Mouse (Mus musculus) limb, embryonic 12.5 days (tissue): ENCODE measurements around the gene Pou5f2. TPM values are rescaled to one million over a fixed set of nuclear protein-coding genes. Genes with fewer than 3 reads are reported as not detected.

Experiments used
- ATAC-seq: fragments of 200-750 bp; cut with Nextera tagmentation; 2 replicates; pipeline ENCODE4 v1.8.0; 2017; ENCODE audit warnings: low read depth, moderate TSS enrichment; ENCODE audit not compliant: insufficient number of reproducible peaks, insufficient read depth, low FRiP score, low TSS enrichment
- H3K27ac ChIP-seq: fragments of 300-500 bp; sonication (generic); 2 replicates; pipeline ENCODE4 v1.5.1; 2016; ENCODE audit warnings: mild to moderate bottlenecking, moderate library complexity
- H3K27me3 ChIP-seq: fragments of 300-500 bp; sonication (generic); 2 replicates; pipeline ENCODE4 v1.6.1; 2016; ENCODE audit warnings: mild to moderate bottlenecking, moderate library complexity
- H3K36me3 ChIP-seq: fragments of 300-500 bp; sonication (generic); 2 replicates; pipeline ENCODE4 v1.6.1; 2016; ENCODE audit warnings: mild to moderate bottlenecking, moderate library complexity
- H3K4me1 ChIP-seq: fragments of 300-500 bp; sonication (generic); replicated peaks from 2 replicates; pipeline ENCODE4 v1.6.1; 2016
- H3K4me2 ChIP-seq: fragments of 300-500 bp; sonication (generic); 2 replicates; pipeline ENCODE4 v1.6.1; 2016; ENCODE audit warnings: mild to moderate bottlenecking, moderate library complexity
- H3K4me3 ChIP-seq: fragments of 300-500 bp; sonication (generic); replicated peaks from 2 replicates; pipeline ENCODE4 v1.5.1; 2016; ENCODE audit warnings: mild to moderate bottlenecking
- H3K9ac ChIP-seq: fragments of 300-500 bp; sonication (generic); replicated peaks from 2 replicates; pipeline ENCODE4 v1.6.1; 2016; ENCODE audit warnings: mild to moderate bottlenecking, moderate library complexity
- H3K9me3 ChIP-seq: fragments of 300-500 bp; sonication (generic); 2 replicates; pipeline ENCODE4 v1.6.1; 2016; ENCODE audit warnings: mild to moderate bottlenecking, moderate library complexity
- WGBS: fragments of 180-500 bp; shearing (Covaris S2); methylation state at CpG from one replicate; pipeline ENCODE4 v1.1.7; 2016; 5-methylcytosine and 5-hydroxymethylcytosine counted together
- polyA plus RNA-seq: library from polyadenylated mRNA; unstranded; fragments of >200 nt; fragmentation: Nextera tagmentation; extraction: Ambion mirVana; gene quantifications from 2 replicates; pipeline ENCODE4 v1.2.1, GENCODE M21; 2016

Pou5f2 gene
- polyA plus RNA-seq = 1.9 and 2.2 TPM in 2 replicates

- H3K4me1 ChIP-seq = no peaks in the 10 kb centered on the region
- WGBS = 53% methylated on average over 15 of the region's 15 CpGs
- ATAC-seq = no peak
- 0 out of 2 replicates have a peak within 1 kb of the TSS, but pooled peaks have one; percentile 29 for H3K27ac ChIP-seq
- no peak within 1 kb of the TSS for H3K4me2 ChIP-seq
- no peaks in the 10 kb centered on the region for H3K27me3 ChIP-seq
- no peak within 1 kb of the TSS for H3K4me3 ChIP-seq
- no peaks in the 10 kb centered on the region for H3K36me3 ChIP-seq
- H3K9me3 ChIP-seq = no peaks in the 10 kb centered on the region
- H3K9ac ChIP-seq = no peak within 1 kb of the TSS
These were observed at the start of gene Pou5f2 for GRCm38 (mm10) chr13:78024683-78025294. Pou5f2 (plus strand) TSS chr13:78024902.

GRCm38 (mm10) chr13:77976248-77976647 is 48.5 kb upstream of the Pou5f2 start:
- 83% methylated on average over 3 of the region's 3 CpGs for WGBS
- Histone ChIP-seq H3K27ac (no peak overlapping the region), H3K4me1 (no peaks in the 10 kb centered on the region), H3K9ac (no peak overlapping the region), H3K36me3 (no peaks in the 10 kb centered on the region), H3K4me2 (no peak overlapping the region), H3K9me3 (no peaks in the 10 kb centered on the region), H3K27me3 (no peaks in the 10 kb centered on the region), H3K4me3 (no peak overlapping the region)
- no peak for ATAC-seq

GRCm38 (mm10) chr13:77977121-77977520 is 47.6 kb upstream of the Pou5f2 start:
- Histone ChIP-seq H3K27me3 (no peaks in the 10 kb centered on the region), H3K9me3 (no peaks in the 10 kb centered on the region), H3K36me3 (no peaks in the 10 kb centered on the region), H3K27ac (no peak overlapping the region), H3K4me2 (no peak overlapping the region), H3K4me3 (no peak overlapping the region), H3K9ac (no peak overlapping the region), H3K4me1 (no peaks in the 10 kb centered on the region)
- ATAC-seq = no peak
- WGBS = 92% methylated on average over 1 of the region's 1 CpGs

GRCm38 (mm10) chr13:77982105-77982851 is 42.4 kb upstream of the Pou5f2 start:
- Histone ChIP-seq H3K4me3 (no peak overlapping the region), H3K27ac (no peak overlapping the region), H3K9me3 (no peaks in the 10 kb centered on the region), H3K27me3 (no peaks in the 10 kb centered on the region), H3K9ac (no peak overlapping the region), H3K4me2 (no peak overlapping the region), H3K36me3 (no peaks in the 10 kb centered on the region), H3K4me1 (no peaks in the 10 kb centered on the region)
- WGBS = 25% methylated on average over 5 of the region's 5 CpGs
- ATAC-seq = no peak

- Histone ChIP-seq H3K9ac (no peak overlapping the region), H3K27ac (no peak overlapping the region), H3K4me3 (no peak overlapping the region), H3K36me3 (no peaks in the 10 kb centered on the region), H3K4me1 (no peaks in the 10 kb centered on the region), H3K27me3 (no peaks in the 10 kb centered on the region), H3K9me3 (no peaks in the 10 kb centered on the region), H3K4me2 (no peak overlapping the region)
- no peak for ATAC-seq
- WGBS = 79% methylated on average over 2 of the region's 2 CpGs
These were observed 41.9 kb upstream of the Pou5f2 start for GRCm38 (mm10) chr13:77982852-77983202.

- no peak for ATAC-seq
- no peaks in the 10 kb centered on the region for H3K9me3 ChIP-seq
- H3K27me3 ChIP-seq = no peaks in the 10 kb centered on the region
- no peak overlapping the region for H3K27ac ChIP-seq
- 76% methylated on average over 5 of the region's 5 CpGs for WGBS
- no peak overlapping the region for H3K4me2 ChIP-seq
- no peaks in the 10 kb centered on the region for H3K4me1 ChIP-seq
- H3K4me3 ChIP-seq = no peak overlapping the region
- H3K9ac ChIP-seq = no peak overlapping the region
- no peaks in the 10 kb centered on the region for H3K36me3 ChIP-seq
These were observed 33.4 kb upstream of the Pou5f2 start for GRCm38 (mm10) chr13:77991189-77991886.

GRCm38 (mm10) chr13:78004649-78005048 is 20.1 kb upstream of the Pou5f2 start:
- no peak overlapping the region for H3K27ac ChIP-seq

GRCm38 (mm10) chr13:78005344-78005743 is 19.4 kb upstream of the Pou5f2 start:
- Histone ChIP-seq H3K27me3 (no peaks in the 10 kb centered on the region), H3K9ac (no peak overlapping the region), H3K4me1 (no peaks in the 10 kb centered on the region), H3K4me3 (no peak overlapping the region), H3K27ac (no peak overlapping the region), H3K4me2 (no peak overlapping the region), H3K36me3 (no peaks in the 10 kb centered on the region), H3K9me3 (no peaks in the 10 kb centered on the region)
- no peak for ATAC-seq
- 63% methylated on average over 3 of the region's 3 CpGs for WGBS

More at GRCm38 (mm10) chr13:78004649-78005048, 20.1 kb upstream of the Pou5f2 start:
- Histone ChIP-seq H3K36me3 (no peaks in the 10 kb centered on the region), H3K9ac (no peak overlapping the region), H3K27me3 (no peaks in the 10 kb centered on the region), H3K4me3 (no peak overlapping the region), H3K4me1 (no peaks in the 10 kb centered on the region), H3K4me2 (no peak overlapping the region), H3K9me3 (no peaks in the 10 kb centered on the region)
- ATAC-seq = no peak
- 84% methylated on average over 4 of the region's 4 CpGs for WGBS

- H3K9me3 ChIP-seq = no peaks in the 10 kb centered on the region
- no peak overlapping the region for H3K4me2 ChIP-seq
- WGBS = 84% methylated on average over 1 of the region's 1 CpGs
- no peaks in the 10 kb centered on the region for H3K36me3 ChIP-seq
- no peak overlapping the region for H3K27ac ChIP-seq
- no peaks in the 10 kb centered on the region for H3K4me1 ChIP-seq
- H3K9ac ChIP-seq = no peak overlapping the region
- ATAC-seq = no peak
- H3K4me3 ChIP-seq = no peak overlapping the region
- H3K27me3 ChIP-seq = no peaks in the 10 kb centered on the region
These were observed 14.5 kb upstream of the Pou5f2 start for GRCm38 (mm10) chr13:78010176-78010575.

- Histone ChIP-seq H3K27me3 (no peaks in the 10 kb centered on the region), H3K9ac (no peak overlapping the region), H3K4me3 (no peak overlapping the region), H3K27ac (no peak overlapping the region), H3K9me3 (no peaks in the 10 kb centered on the region), H3K4me2 (no peak overlapping the region), H3K36me3 (no peaks in the 10 kb centered on the region), H3K4me1 (peaks cover 5% of the 10 kb centered on the region; the same call in 1 of the 2 replicates)
- 38% methylated on average over 1 of the region's 1 CpGs for WGBS
- ATAC-seq = no peak
These were observed 8.1 kb downstream of the Pou5f2 start for GRCm38 (mm10) chr13:78032821-78033220.

GRCm38 (mm10) chr13:78037203-78037602 is 12.5 kb downstream of the Pou5f2 start:
- WGBS = 68% methylated on average over 1 of the region's 1 CpGs
- H3K27ac ChIP-seq = no peak overlapping the region
- H3K9me3 ChIP-seq = no peaks in the 10 kb centered on the region
- H3K4me1 ChIP-seq = peaks cover 5% of the 10 kb centered on the region; the same call in 1 of the 2 replicates
- H3K4me3 ChIP-seq = no peak overlapping the region
- H3K9ac ChIP-seq = no peak overlapping the region
- ATAC-seq = no peak
- no peaks in the 10 kb centered on the region for H3K27me3 ChIP-seq
- no peaks in the 10 kb centered on the region for H3K36me3 ChIP-seq
- no peak overlapping the region for H3K4me2 ChIP-seq
